Mouse (Mus musculus) skeletal muscle tissue, adult 2 months (tissue): ENCODE data around the gene Wnt7a.
A peak's percentile ranks its signal among the peaks of the same experiment; 100 is the strongest.

Source experiments
- DNase-seq: peaks from one replicate; pipeline ENCODE4 v3.0.0-alpha.2; 2012; ENCODE audit warnings: low read depth, low spot score

The Wnt7a gene

DNA sequence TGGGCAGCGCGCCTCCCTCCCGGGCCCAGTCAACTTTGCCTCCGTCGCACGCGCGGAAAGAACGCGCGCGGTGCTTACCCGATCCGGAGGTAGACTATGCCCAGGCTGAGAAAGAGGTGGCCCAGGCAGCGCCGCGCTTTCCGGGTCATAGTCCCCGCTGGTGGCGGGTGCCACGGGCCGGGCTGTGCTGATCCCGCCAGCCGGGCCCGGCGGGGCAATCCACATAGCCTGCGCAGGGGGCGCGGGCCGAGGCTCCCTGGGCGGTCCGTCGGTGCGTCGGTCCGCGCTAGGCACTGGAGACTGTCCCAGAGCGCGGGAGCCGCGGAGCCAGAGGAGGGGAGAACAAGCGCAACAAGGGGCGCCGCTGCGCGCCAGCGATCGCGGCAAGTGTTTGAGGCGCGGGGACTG, at the start of gene Wnt7a:
Wnt7a (minus strand) TSS at position 403 of the 408 bp plus-strand sequence.
- no peak for DNase-seq

DNA sequence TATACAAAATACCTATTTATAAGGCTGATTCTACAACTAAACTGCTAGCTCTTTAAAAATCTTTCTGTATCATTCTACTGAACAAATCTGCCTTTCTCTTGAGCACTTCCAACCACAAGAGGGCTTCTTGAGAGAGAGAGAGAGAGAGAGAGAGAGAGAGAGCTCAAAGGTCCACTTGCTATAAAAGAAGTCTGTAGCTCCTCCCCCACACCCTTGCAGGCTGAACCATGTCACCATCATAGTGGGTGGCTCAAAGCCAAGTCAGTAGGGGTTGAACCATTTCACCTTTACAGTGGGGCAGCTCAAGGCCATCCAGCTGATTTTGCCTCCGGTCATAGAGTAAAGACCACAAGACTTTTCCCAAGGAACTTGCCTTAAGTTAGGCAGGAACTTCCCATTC, 48.3 kb upstream of the Wnt7a start:
- no peak for DNase-seq

DNA sequence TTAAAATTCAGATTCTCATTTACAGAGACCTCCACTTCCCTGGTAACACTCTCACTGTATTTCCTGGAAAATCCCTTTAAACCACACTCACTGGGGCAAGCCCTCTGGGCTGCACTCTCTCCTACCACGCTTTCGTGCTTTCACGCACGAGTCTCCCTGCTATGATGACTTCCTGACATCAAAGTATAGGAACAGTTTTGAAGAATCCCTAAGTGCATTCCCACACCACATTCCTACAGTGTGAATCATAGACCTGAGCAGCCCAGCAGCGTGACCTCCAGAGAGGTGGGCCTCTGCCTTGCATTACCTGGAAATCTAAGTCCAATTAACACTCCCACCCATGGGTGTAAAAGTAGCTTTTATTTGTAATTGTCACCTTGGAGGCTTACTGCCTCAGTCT, 43.4 kb upstream of the Wnt7a start:
- DNase-seq = no peak

DNA sequence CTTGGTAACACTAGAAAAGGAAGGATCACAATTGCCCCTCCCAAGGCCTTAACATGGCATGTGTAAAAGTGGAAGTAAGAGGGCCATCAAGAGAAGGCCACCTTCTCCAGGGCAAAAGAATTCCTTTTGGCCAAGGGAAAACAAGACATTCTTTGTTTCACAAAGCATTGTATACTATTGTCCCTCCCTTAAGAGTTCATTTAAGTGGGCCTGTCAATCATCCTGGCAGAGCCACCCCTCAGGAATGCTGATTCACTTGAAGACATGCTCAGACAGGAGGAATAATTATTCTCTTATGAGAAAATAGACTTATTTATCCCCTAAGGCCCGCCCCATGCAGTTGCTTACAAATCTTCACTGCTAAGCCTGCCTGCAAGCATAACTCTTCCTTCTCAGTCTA, 40.9 kb upstream of the Wnt7a start:
- DNase-seq = no peak

DNA sequence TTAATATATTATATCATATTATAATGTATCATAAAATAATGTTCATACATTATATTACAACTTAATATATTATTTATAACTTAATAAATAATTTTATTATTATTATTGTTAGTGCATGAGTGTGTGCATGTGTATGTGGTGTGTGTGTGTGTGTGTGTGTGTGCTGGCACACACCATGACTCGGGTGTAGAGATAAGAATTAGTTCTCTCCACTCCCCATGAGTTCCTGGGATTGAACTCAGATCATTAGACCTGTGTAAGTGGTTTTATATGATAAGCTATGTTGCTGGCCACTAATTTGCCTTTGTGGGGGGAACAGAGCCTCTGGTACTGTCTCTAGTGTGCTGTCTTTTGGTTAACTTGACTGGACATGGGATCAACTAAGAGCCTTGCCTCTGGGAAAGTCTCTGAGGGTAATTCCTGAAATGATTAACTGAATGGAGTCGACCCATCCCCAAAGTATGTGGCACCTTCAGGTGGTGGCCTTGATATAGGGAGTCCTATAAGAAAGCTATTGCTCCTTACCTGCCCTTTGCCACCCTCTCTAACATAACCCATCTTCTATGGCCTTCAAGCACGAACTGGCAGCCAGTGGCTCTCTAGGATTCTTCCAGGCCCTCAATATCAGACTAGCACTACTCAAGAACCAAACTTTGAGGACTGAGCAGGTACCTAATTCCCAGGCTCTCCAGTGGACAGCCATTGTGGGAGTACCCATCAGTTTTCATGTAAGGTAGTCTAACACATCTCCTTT, 38.5 kb upstream of the Wnt7a start:
- DNase-seq = no peak

DNA sequence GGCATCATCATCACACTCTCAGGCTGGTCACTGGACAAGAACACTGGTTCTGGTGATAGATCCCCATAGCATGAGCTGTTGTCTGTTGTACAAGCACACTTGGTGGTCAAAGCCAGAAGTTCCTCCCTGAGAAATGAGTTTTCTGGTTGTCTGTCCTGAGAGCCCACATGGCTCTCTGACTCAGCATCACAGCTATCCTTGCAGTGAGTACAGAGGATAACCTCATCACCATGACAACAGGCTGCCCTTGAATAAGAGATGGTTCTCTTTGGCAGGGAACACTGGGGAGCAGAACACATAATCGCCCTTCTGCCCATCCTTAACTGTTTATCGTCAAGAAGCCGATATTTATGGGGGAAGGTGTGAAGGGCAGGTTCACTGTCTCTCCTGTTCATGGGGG, 34.2 kb upstream of the Wnt7a start:
- no peak for DNase-seq

DNA sequence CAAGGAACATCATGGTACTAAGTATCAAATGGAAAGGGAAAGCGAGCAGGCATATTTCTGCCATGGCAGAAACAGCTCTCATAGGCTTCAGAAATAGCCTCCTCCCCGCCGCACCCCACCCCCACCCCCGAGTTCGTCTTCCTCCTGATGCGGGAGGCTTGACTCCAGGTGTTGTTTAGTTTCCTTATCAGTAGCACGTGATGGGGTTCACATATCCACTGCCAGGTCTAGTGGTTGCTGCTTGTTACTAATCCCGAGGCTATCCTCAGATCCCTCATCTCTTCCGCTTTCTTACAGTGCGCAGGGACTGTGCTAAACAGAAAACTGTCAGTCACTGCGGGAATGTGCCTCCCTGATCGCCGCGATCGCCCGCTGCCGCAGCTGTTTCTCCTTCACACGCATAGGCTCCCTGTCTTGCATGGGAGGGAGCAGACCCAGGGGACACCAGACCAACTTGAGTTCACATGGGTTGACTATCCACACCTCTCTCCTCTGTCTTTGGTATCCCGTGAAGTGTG, 30.0 kb upstream of the Wnt7a start:
- no peak for DNase-seq

DNA sequence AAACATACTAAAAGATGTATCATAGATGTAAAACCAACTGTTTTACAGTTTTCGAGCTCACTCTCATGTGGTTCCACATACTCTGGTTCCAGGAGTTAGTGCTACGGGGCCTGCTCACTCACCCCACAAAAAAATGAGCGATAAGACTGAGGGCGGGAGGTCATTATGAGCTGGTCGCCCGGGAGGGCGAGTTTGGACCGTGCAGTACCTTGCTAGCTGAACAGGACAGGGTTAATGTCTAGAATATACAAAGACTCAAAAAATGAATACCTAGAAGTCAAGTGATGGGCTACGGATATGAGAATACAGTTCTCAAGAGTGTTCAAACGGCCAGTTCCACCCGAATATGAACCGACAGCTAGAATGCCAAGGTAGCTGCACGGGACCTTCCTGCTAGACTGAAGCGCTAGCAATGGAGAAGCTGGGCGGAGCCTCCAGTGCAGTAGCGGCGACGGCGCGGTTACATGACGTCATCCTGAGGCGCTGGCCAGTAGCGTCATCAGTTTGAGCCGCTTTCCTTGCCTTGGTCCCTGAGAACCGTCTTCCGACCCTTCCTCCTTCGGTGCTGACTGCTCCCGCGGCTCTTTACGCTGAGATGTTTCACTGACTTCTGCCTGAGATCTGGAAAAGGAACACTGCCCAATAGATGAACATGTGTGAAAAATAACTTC, 29.4 kb upstream of the Wnt7a start:
- peak; percentile 94 for DNase-seq

DNA sequence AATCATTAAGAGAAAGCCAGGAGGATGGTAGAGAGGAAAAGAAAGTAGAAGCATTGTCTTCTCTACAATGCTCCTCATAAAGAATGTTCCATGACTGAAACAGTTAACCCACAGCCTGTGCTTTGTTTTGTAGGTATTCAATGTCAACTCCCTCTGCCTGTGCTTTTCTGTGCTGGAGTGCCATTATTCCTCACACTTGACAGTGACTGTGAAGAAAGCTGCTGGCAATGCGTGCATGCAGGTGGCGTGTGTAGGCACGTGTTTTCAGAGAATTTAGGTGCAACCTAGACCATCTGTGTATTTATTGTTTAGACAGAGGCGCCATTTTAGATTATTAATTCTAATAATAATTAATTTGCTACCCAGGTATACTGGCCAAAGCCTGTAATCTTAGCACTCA, 13.0 kb upstream of the Wnt7a start:
- DNase-seq = no peak

DNA sequence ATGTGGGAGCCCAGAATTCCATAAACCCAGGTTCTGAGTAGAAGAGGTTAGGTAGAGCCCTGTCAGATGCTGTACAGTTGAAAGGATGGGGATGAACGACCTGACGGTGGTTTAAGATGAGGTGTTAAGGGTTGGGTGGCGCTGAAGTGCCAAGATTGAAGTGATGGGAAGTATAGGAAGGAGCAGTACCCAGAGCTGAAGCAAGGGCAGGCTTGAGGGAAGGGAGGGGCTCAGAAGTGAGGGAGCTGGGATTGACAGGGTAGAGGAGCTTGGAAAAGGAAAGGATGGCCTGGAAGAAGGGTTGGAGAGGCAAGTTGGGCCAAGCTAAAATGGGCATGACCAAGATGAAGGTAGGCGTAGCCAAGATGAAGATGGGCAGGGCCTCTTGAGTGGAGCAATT, 10.5 kb upstream of the Wnt7a start:
- DNase-seq = no peak

DNA sequence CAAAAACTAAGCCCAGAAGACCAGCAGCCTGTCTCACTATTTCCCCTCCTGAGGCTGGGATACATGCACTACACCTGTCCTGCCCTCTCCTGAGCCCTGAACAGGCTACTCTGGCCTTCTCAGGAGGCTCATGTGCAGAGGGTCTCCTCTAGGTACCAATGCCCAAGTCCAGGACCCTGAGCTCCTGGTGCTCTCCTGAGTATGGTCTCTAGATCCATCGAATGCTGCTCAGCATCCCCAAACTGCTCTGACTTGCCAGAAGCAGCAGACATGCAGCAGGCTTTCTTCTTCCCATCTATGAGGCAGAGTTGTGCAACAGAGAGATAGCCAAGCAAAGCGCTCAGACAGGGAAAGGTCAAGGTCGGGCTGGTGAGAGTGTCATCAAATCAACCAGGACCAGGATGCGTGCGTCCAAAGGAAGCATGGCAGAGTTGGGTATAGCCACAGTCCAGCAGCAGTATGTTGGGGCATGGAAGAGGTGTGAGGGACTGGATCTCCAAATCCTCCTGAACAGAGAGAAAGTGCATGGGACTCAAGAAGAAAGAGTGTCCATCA, 6.2 kb upstream of the Wnt7a start:
- no peak for DNase-seq

DNA sequence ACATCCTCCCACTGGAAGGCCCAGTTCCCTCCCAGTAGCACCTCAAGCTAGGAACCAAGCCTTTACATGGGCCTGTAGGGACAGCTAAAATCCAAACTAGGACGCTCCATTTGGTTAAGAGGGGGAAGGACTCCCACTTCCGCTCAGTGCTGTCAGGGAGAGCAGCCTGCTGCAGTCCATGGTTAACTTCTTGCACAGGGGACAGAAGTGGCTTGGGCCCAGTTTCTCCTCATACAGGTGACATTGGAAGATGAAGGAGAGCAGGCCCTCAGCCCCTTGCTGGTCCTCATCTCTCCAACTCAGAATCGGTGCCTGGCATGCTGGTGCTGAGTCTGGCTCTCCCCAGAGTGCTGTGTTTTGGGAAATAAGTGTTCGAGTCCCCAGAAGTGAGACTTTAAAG, 5.0 kb upstream of the Wnt7a start:
- DNase-seq = no peak

DNA sequence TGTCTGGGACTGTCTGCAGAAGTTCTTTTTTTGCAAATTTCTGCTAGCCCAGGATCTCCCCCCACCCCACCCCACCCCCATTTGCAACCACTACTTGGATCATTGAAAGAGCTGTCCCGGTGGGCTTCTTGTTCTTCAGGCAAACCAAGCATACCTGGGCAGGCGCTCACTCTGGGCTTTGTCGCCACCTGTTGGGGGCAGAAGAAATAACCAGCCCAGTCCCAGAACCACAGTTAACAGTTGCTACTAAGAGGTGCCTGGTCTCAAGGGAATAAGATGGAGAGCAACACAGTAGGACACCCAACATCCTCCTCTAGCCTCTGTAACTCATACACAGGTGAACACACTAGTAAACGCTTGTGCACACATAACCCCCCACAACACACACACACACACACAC, 3.7 kb upstream of the Wnt7a start:
- no peak for DNase-seq

DNA sequence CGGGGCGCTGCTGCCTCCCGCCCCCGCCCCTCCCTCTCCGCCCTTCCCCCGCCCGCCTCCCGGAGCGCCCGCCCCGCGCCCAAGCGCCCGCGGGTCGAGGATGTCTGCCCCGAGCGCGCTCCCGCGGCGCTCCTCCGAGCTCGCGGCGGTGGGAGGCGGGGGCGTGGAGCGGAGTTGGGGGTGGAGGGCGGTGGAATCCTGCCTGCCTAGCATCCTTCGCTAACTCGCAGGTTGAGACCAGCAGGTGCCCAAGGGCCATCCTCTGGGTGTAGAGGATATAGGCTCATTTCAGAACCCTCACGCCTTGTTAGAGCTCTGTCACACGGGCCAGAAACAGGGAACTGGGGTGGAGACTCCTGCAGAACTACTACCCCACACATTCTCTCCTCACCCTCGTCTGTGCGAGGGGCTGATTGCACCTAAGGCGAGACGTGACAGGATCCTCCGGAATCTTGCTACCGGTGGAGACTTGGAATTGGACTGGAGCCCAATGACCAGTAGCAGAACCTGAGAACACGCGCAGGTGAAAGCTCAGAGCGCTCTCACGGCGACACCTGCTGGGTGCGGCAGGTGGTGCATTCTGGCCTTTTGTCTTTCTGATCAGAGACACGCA, 312 bp upstream of the Wnt7a start:
- peak; percentile 11 for DNase-seq

DNA sequence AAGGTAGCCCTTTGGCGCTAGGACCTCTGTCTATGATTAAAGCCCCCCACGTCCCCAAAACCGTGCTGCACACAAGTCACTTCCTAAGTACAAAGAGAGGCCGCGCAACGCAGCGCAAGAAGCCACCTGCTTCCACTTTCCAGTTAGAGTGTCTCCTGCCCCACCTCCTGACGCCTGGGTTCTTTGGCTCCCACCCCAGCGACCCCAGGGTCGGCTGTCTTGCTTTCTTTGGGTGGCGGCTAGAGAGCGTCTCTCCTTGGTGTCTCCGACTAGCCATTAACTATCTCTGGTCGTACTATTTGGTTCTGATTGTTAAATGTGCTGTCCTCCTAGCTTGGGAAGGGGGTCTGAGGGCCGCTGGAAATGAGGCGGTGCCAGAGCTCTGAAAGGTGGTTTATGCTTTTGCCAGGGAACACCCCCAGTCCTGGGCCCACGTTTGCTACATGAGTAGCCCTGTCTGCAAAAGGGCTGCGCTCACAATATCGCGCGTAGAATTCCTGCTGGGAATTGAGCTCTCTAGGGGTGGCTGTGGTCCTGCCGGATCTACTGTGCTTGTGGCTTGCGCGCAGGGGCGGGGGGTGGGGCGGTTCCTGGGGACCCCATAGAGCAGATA, 889 bp downstream of the Wnt7a start:
- DNase-seq = no peak

DNA sequence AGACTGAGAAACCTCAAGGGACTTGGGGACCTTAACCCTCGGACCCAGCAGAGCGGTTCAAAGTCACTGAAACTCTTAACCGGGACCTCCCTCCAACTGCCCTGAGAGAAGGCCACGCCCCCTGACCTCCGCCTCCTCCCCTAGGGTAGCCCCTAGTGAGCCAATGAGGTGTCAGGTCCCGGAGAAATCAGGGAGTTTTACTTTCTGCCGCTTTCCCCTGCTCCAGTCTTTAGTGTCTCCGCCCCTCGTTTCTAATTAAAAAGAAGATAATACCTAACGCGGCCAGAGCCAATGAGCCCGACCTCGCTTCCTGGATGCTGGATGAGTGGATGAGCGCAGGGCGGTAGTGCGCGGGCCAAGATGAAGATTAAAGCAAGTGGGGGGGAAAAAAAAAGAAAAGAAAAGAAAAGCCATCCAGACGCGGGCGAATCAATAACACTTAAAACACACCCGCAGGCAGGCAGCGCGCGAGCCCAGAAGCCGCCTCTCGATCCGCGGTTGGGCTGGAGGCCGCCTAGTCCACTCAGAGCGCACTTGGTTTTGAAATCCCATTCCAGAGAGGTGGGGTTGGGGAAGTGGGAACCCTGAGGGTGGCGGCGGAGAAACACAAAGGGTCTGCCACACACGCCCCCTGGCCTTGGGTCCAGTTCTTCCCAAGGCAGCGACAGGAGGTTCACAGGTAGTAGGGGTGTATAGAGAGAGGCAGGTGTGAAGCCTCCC, 1.6 kb downstream of the Wnt7a start:
- DNase-seq = no peak

DNA sequence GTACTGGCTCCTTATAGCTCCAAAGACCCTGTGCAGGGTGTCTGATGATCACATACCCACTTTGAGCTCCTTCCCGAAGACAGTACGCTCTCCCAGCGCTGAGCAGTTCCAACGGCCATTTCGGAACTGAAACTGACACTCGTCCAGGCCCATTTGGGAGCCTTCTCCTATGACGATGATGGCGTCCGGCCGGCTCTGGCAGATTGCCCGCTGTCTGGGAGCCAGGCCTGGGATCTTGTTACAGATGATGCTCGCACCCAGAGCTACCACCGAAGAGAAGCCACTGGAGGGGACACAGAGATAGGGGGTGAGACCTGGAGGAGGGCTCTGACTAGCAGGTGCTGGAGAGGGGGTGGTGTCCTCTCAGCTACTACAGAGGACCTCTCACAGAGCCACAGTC, 2.5 kb downstream of the Wnt7a start:
- no peak for DNase-seq

DNA sequence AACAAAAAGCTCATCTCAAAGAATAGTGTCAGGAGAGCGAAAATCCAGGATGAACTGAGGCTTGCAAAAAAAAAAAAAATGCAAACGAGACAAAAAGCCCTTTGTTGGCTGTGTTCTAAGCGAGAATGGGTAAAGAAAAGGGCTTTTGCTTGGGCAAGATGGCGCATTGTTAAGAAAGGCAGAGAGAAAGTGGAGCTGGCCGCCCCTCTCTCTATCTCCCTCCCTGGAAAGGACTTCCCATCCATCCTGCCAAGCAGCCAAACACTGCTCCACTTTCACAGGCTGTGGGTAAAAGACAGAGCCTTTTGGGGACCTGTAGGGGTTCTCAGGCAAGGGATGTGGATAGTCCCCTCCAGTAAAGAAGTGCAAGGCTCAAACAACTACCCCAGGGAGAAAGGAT, 9.6 kb downstream of the Wnt7a start:
- no peak for DNase-seq

DNA sequence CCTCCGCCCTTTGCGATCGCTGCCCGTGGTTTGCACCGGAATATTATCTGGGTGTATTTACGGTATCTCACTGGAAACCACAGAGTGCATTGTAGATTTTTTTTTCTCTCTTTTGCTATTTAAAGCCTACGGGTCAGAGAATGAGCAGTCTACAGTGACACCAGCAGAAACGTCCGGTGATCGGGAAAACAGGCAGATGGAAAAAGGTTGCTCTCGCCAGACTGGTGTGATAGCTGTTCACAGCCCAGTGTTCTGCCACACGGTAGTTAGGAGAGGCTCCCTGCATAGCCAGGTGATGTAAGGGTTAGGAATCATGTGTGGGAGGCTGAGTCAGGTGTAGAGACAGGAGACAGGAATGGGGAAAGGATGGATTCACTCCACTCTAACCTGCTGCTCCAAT, 10.6 kb downstream of the Wnt7a start:
- DNase-seq = no peak

DNA sequence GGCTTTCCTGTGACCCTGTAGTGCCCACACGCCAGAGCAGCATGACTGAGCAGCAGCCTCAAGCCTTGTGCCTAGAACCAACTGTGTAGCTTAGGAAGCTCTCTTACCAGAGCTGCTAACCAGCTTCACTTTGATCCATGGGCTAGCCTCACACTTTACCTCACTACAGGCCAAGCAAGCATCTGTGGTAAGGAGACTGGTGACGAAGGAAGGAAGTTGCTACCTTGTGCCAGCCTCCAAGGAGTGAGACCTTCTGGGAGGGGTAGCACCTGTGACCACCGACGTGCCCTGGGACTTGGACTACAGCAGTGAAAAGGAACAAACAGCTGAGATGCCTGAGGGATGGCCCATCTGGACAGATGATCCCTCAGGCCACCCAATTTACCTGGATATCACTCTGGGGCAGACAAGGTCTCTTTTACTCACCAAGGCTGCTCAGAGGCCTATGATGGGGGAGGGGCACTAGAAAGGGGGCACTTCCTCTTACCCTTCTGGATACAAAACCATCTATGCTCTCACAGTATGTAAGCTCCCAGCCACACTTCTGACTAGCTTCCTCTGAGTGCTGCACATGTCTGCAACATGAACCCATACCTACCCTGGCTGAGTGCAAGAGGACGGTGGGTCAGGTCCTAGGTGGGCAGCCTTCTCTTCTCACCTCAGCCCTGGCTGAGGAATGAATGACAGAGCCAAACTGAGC, 18.5 kb downstream of the Wnt7a start:
- DNase-seq = no peak

DNA sequence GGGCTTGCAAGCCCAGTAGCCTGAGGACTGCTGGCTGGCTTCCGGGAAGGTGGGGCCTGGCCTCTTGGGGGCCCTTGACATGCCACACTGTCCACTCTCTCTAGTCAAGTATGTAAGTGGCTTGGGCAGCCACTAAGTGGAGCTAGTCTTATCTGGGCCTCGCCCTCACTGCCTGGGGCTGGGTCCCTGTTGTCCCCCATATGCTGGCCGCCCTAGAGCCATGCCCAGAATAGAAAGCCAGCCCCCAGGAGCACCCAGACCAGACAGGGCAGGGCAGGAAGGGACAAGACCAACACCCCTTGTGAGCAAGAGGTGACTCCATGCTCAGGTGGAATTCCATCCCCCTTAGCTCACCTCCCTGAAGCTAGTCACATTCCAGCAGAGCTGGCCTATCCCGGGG, 22.0 kb downstream of the Wnt7a start:
- DNase-seq = no peak
